Mouse (Mus musculus) fat pad, adult 2 months (tissue): ENCODE results near the gene Churc1.

Experiments used
- DNase-seq: peaks from one replicate; pipeline ENCODE4 v3.0.0-alpha.2; 2011; ENCODE audit warnings: low read depth, low spot score; ENCODE audit errors: extremely low read depth

Gene Churc1

GRCm38 (mm10) chr12:76832704-76833103 is 67.4 kb downstream of the Churc1 start:
- DNase-seq, result no peak
